Mouse (Mus musculus): Measurements from ENCODE around the gene Camkv. TPM values are rescaled to one million over a fixed set of nuclear protein-coding genes. Genes with fewer than 3 reads are reported as not detected.

Gene Camkv
- polyA plus RNA-seq, 1 experiment from 2014 or later: 0.07 TPM

GRCm38 (mm10) chr9:107974491-107975171 is 39.2 kb downstream of the Camkv start:
- H3K27ac ChIP-seq (replicated peaks in 1 of 2; ENCODE audit: control insufficient read depth in 1 of 2, insufficient read depth in 1 of 2, low read depth in 2 of 2, low read length in 2 of 2): peak overlapping the region; percentile 83 to 93
- WGBS: 28% methylated on average over 10 of the region's 10 CpGs

GRCm38 (mm10) chr9:107975399-107976386 is 40.2 kb downstream of the Camkv start, which contains the start of gene Uba7:
Gene Uba7 (plus strand): TSS chr9:107975505.
- peak within 1 kb of the TSS; percentile 72 for H3K4me2 ChIP-seq (ENCODE audit: low read length)
- peaks cover 27% of the 10 kb centered on the region for H3K36me3 ChIP-seq (ENCODE audit: control insufficient read depth, insufficient read depth, low read length)
- H3K9ac ChIP-seq (ENCODE audit: low read length): peak within 1 kb of the TSS; percentile 70
- H3K27me3 ChIP-seq (ENCODE audit: control insufficient read depth, insufficient read depth, low read length): no peaks in the 10 kb centered on the region
- peak within 1 kb of the TSS; percentile 35 to 36 for H3K4me3 ChIP-seq (ENCODE audit: control insufficient read depth in 1 of 2, insufficient read depth in 1 of 2, low read depth in 1 of 2, low read length in 2 of 2)
- 32% methylated on average over 12 of the region's 12 CpGs for WGBS
- H3K4me1 ChIP-seq (ENCODE audit: control insufficient read depth in 2 of 2, insufficient read depth in 2 of 2, low read length in 2 of 2): peaks cover 20 to 47% of the 10 kb centered on the region in 2 experiments
- H3K9me3 ChIP-seq (ENCODE audit: control insufficient read depth, low read length): no peaks in the 10 kb centered on the region
- ATAC-seq (ENCODE audit: insufficient number of reproducible peaks, insufficient read depth, low FRiP score, low read depth): peak; percentile 46; the same call in 1 of the 2 replicates
- H3K27ac ChIP-seq (replicated peaks in 1 of 2; ENCODE audit: control insufficient read depth in 1 of 2, insufficient read depth in 1 of 2, low read depth in 2 of 2, low read length in 2 of 2): peak within 1 kb of the TSS; percentile 91 to 93

More at GRCm38 (mm10) chr9:107974491-107975171, 39.2 kb downstream of the Camkv start:
- no peak overlapping the region for H3K4me3 ChIP-seq (ENCODE audit: control insufficient read depth in 1 of 2, insufficient read depth in 1 of 2, low read depth in 1 of 2, low read length in 2 of 2)
- H3K36me3 ChIP-seq (ENCODE audit: control insufficient read depth, insufficient read depth, low read length): peaks cover 25% of the 10 kb centered on the region
- no peak for ATAC-seq (ENCODE audit: insufficient number of reproducible peaks, insufficient read depth, low FRiP score, low read depth)
- H3K4me2 ChIP-seq (ENCODE audit: low read length): peak overlapping the region; percentile 72
- no peaks in the 10 kb centered on the region for H3K9me3 ChIP-seq (ENCODE audit: control insufficient read depth, low read length)
- H3K4me1 ChIP-seq (ENCODE audit: control insufficient read depth in 2 of 2, insufficient read depth in 2 of 2, low read length in 2 of 2): peaks cover 18 to 42% of the 10 kb centered on the region in 2 experiments
- H3K9ac ChIP-seq (ENCODE audit: low read length): no peak overlapping the region
- H3K27me3 ChIP-seq (ENCODE audit: control insufficient read depth, insufficient read depth, low read length): no peaks in the 10 kb centered on the region

- H3K4me2 ChIP-seq (ENCODE audit: low read length): no peak overlapping the region
- no peaks in the 10 kb centered on the region for H3K27me3 ChIP-seq (ENCODE audit: control insufficient read depth, insufficient read depth, low read length)
- H3K9me3 ChIP-seq (ENCODE audit: control insufficient read depth, low read length): no peaks in the 10 kb centered on the region
- no peak overlapping the region for H3K27ac ChIP-seq (replicated peaks in 1 of 2; ENCODE audit: control insufficient read depth in 1 of 2, insufficient read depth in 1 of 2, low read depth in 2 of 2, low read length in 2 of 2)
- H3K9ac ChIP-seq (ENCODE audit: low read length): no peak overlapping the region
- H3K4me1 ChIP-seq (ENCODE audit: control insufficient read depth in 2 of 2, insufficient read depth in 2 of 2, low read length in 2 of 2): peaks cover 49 to 68% of the 10 kb centered on the region in 2 experiments
- H3K4me3 ChIP-seq (ENCODE audit: control insufficient read depth in 1 of 2, insufficient read depth in 1 of 2, low read depth in 1 of 2, low read length in 2 of 2): no peak overlapping the region
- WGBS: 81% methylated on average over 12 of the region's 12 CpGs
- peaks cover 27% of the 10 kb centered on the region for H3K36me3 ChIP-seq (ENCODE audit: control insufficient read depth, insufficient read depth, low read length)
- no peak for ATAC-seq (ENCODE audit: insufficient number of reproducible peaks, insufficient read depth, low FRiP score, low read depth)
Measured at GRCm38 (mm10) chr9:107978815-107979214, 43.3 kb downstream of the Camkv start.

- ATAC-seq (ENCODE audit: insufficient number of reproducible peaks, insufficient read depth, low FRiP score, low read depth): peak; percentile 11; the same call in 1 of the 2 replicates
- Histone ChIP-seq H3K9ac (ENCODE audit: low read length) (peak overlapping the region; percentile 89), H3K9me3 (ENCODE audit: control insufficient read depth, low read length) (no peaks in the 10 kb centered on the region), H3K27me3 (ENCODE audit: control insufficient read depth, insufficient read depth, low read length) (no peaks in the 10 kb centered on the region), H3K36me3 (ENCODE audit: control insufficient read depth, insufficient read depth, low read length) (peaks cover 36% of the 10 kb centered on the region), H3K4me1 (ENCODE audit: control insufficient read depth in 2 of 2, insufficient read depth in 2 of 2, low read length in 2 of 2) (peaks cover 44 to 58% of the 10 kb centered on the region in 2 experiments), H3K4me3 (ENCODE audit: control insufficient read depth in 1 of 2, insufficient read depth in 1 of 2, low read depth in 1 of 2, low read length in 2 of 2) (peak overlapping the region; percentile 6 to 60; a peak in 1 of 4 replicates), H3K4me2 (ENCODE audit: low read length) (peak overlapping the region; percentile 85), H3K27ac (replicated peaks in 1 of 2; ENCODE audit: control insufficient read depth in 1 of 2, insufficient read depth in 1 of 2, low read depth in 2 of 2, low read length in 2 of 2) (peak overlapping the region; percentile 99 to 100)
- 42% methylated on average over 7 of the region's 7 CpGs for WGBS
Measured at GRCm38 (mm10) chr9:107981684-107982605, 46.5 kb downstream of the Camkv start.

- peak within 1 kb of the TSS; percentile 99 to 100 for H3K27ac ChIP-seq (replicated peaks in 1 of 2; ENCODE audit: control insufficient read depth in 1 of 2, insufficient read depth in 1 of 2, low read depth in 2 of 2, low read length in 2 of 2)
- 8% methylated on average over 14 of the region's 14 CpGs for WGBS
- peaks cover 44 to 52% of the 10 kb centered on the region in 2 experiments for H3K4me1 ChIP-seq (ENCODE audit: control insufficient read depth in 2 of 2, insufficient read depth in 2 of 2, low read length in 2 of 2)
- peaks cover 30% of the 10 kb centered on the region for H3K36me3 ChIP-seq (ENCODE audit: control insufficient read depth, insufficient read depth, low read length)
- H3K9ac ChIP-seq (ENCODE audit: low read length): peak within 1 kb of the TSS; percentile 89
- peak; percentile 79 for ATAC-seq (ENCODE audit: insufficient number of reproducible peaks, insufficient read depth, low FRiP score, low read depth)
- no peaks in the 10 kb centered on the region for H3K27me3 ChIP-seq (ENCODE audit: control insufficient read depth, insufficient read depth, low read length)
- peak within 1 kb of the TSS; percentile 85 for H3K4me2 ChIP-seq (ENCODE audit: low read length)
- no peaks in the 10 kb centered on the region for H3K9me3 ChIP-seq (ENCODE audit: control insufficient read depth, low read length)
- peak within 1 kb of the TSS; percentile 60 to 84 for H3K4me3 ChIP-seq (ENCODE audit: control insufficient read depth in 1 of 2, insufficient read depth in 1 of 2, low read depth in 1 of 2, low read length in 2 of 2)
Measured at GRCm38 (mm10) chr9:107982681-107983346, 47.3 kb downstream of the Camkv start, which contains the start of gene Gm20661. Gene Gm20661 (plus strand): TSS chr9:107983058.

GRCm38 (mm10) chr9:107983421-107983890 is 48.0 kb downstream of the Camkv start:
- Histone ChIP-seq H3K36me3 (ENCODE audit: control insufficient read depth, insufficient read depth, low read length) (peaks cover 30% of the 10 kb centered on the region), H3K4me2 (ENCODE audit: low read length) (peak overlapping the region; percentile 85), H3K4me3 (ENCODE audit: control insufficient read depth in 1 of 2, insufficient read depth in 1 of 2, low read depth in 1 of 2, low read length in 2 of 2) (peak overlapping the region; percentile 60 to 84), H3K9me3 (ENCODE audit: control insufficient read depth, low read length) (no peaks in the 10 kb centered on the region), H3K27ac (replicated peaks in 1 of 2; ENCODE audit: control insufficient read depth in 1 of 2, insufficient read depth in 1 of 2, low read depth in 2 of 2, low read length in 2 of 2) (peak overlapping the region; percentile 99 to 100), H3K27me3 (ENCODE audit: control insufficient read depth, insufficient read depth, low read length) (no peaks in the 10 kb centered on the region), H3K9ac (ENCODE audit: low read length) (peak overlapping the region; percentile 89), H3K4me1 (ENCODE audit: control insufficient read depth in 2 of 2, insufficient read depth in 2 of 2, low read length in 2 of 2) (peaks cover 44 to 49% of the 10 kb centered on the region in 2 experiments)
- 8% methylated on average over 4 of the region's 4 CpGs for WGBS
- peak; percentile 60 for ATAC-seq (ENCODE audit: insufficient number of reproducible peaks, insufficient read depth, low FRiP score, low read depth)

Data from heart, embryonic 14.5 days (tissue).